Mouse (Mus musculus): ENCODE measurements around the gene Ngly1.

Ngly1 gene

GRCm38 (mm10) chr14:16335835-16336417 is 86.8 kb downstream of the Ngly1 start:
- DNase-seq = no peak

GRCm38 (mm10) chr14:16347505-16347904 is 98.4 kb downstream of the Ngly1 start:
- no peak for DNase-seq

GRCm38 (mm10) chr14:16359704-16360103 is 110.6 kb downstream of the Ngly1 start:
- DNase-seq = no peak
